Mouse (Mus musculus) cerebellum, adult 2 months (tissue): Measurements from ENCODE around the gene Gucy2c.

Source experiments
- CTCF ChIP-seq: fragments of 200-500 bp; IDR thresholded peaks from 2 replicates; pipeline ENCODE4 v1.5.1; 2011; ENCODE audit warnings: low read depth, mild to moderate bottlenecking, control low read depth, low read length, moderate library complexity, borderline replicate concordance; ENCODE audit not compliant: insufficient read depth
- POLR2A ChIP-seq: fragments of 200-500 bp; IDR thresholded peaks from 2 replicates; pipeline ENCODE4 v1.6.1; 2011; ENCODE audit warnings: low read length, control low read depth, borderline replicate concordance; ENCODE audit not compliant: insufficient read depth

DNA sequence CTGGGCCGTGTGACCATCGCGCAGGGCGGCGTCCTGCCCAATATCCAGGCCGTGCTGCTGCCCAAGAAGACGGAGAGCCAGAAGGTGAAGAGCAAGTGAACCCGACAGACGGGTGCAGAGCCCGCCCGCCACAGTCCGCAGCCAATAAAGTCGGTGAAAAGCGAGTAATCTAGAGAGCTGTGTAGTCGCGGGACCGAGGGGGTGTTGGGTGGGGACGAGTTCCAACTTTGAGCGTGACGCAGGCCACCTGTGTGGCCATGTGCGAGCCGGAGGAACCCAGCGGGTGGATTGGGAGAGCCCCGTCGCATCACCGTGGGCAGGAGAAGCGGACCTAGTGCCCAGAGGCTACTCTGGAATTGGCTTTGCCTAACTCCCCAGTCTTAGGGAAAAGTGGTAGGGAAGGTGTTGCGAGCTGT, 27.1 kb upstream of the Gucy2c start:
- TF ChIP-seq CTCF (no peak), POLR2A (no peak)
